Mouse (Mus musculus) forelimb bud, embryonic 11.5 days (tissue): ENCODE data around the gene Pcyox1.
"Not testable (repeated sequence)": the region's sequence is repeated elsewhere in the genome, so short reads cannot be mapped to it uniquely, and the experiment has no call there.

Experiments
- DNase-seq: peaks from one replicate; pipeline ENCODE4 v3.0.0-alpha.2; 2012; ENCODE audit warnings: low read depth, low spot score

Pcyox1 gene

DNA sequence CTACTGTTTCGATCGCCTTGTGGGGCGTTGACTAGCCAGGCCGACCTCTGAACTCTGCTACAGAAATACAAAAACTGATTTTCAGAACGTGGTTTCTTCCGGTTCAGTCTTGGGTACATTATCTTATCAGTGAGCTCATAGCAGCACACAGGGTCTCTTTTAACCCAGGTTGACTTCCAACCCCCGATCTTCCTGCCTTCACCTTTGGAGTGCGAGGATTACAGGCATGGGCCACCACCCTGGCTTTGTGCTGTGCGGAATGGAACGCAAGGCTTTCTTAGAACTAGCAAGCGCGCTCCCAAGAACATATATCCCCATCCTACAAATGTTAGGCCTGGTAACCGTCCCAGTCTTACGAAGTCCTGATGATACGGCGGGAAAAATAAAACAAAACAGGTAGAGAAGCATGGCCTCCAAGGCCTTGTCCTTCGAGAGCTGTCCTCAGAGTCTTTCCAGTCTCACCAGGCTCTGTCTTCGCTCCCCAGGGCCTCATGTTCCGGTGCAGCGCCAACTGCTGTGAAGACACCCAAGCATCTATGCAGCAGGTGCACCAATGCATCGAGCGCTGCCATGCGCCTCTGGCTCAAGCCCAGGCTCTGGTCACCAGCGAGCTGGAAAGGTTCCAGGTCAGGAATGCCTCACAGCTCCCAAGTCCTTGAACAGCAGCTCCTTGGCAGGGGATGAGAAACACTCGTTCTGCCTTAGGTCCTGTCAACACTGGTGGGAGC lies 30.7 kb downstream of the Pcyox1 start:
- DNase-seq: no peak

DNA sequence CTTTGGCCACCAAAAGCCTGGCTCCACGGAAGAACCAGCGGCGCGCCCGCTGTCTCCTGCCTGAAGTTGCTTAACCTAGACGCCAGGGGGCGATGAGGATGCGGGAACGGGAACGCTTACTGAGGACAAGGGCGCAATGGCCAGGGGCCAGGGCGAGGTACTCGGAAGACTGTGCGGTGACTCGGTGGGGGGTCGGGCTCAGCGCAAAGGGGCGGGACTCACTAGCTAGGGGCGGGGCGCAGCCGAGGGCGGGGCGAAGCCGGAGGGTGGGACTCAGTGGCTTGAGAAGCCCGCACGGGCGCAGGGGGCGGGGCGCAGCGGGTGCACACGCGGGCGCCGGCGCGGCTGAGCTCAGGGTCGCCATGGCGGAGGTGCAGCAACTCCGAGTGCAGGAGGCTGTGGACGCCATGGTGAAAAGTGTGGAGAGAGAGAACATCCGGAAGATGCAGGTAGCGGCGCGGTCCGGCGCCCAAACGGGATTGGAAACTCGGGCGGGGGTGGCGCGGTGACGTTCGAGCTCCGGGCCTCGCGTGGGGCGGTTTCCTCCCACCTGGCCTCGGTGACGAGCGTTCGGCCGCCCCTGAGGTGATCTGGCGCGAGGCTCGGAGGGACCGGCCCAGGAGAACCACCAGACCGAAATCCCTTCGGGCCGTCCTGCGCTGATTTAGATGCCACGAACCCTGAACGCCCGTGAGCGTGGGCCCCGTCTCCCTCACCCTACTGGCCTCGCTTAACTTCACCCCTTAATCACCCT lies 31.4 kb downstream of the Pcyox1 start, which contains the start of gene Fam136a:
Gene Fam136a (plus strand): TSS at position 276 of the 754 bp plus-strand sequence.
- DNase-seq: peak; percentile 98

DNA sequence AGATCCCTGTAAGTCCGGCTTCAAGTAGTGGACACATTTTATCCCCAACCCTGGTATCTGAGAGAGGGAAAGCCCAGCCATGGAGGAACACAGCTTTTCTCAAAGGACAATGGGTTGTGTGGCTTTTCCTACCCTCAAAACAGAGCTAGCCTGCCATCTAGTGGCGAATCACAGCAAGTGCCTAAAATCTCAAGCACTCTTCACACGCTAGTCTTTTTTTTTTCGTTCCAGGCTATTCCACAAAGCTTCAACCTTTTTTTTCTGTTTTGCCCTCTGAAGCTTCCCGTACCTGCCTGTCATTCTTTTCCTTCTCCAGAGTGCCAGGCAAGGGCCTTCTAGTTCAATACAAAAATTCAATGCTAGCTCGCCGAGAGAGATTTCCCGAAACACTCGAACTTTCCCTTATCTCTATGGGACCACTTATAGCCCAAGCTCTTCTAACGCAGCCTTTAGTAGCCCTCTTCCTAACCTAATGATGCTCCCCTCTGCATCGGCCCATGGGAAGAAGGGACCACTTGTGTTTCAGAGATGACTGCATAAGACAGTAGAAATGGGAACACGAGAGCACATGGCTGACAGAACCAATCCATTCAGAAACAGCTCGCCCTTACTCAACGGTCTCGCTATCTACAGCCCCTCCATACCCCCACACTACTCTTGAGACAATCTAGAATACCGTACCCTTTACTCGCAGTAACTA lies 32.4 kb downstream of the Pcyox1 start:
- DNase-seq: peak; percentile 88

DNA sequence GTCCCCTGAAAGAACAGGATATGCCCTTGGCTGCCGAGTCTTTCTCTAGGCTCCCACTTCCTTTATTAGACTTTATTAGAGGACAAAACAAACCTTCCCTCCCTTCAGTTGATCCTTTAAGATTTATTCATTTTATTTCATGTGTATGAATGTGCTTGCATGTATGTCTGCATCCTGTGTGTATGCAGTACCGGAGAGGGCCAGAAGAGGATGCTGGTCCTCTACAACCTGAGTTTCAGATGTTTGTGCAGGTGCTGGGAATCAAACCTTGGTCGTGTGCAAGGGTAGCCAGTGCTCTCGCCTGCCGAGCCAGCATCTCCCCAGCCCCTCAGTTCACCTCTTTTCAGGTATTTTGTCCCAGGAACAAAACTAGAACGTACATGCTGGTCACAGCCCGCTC lies 35.6 kb downstream of the Pcyox1 start:
- no peak for DNase-seq

DNA sequence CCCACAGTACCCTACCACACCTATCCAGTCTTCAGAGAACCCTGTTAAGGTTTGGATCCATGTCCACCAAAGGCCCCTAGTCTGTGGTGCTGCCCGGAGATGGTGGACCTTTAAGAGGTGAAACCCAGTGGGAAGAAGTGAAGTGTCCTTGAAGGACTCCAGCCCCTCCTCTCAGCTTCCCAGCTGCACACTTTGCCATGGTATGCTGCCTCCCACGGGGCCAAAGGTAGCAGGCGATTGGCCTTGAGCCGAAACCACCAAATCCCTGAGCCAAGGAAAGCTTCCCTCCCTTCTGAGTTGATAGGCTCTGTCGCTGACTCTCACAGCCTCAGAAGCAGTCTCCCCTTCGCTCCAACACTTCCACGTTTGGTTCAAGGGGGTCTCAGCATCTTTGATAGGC lies 36.3 kb downstream of the Pcyox1 start:
- DNase-seq: no peak

DNA sequence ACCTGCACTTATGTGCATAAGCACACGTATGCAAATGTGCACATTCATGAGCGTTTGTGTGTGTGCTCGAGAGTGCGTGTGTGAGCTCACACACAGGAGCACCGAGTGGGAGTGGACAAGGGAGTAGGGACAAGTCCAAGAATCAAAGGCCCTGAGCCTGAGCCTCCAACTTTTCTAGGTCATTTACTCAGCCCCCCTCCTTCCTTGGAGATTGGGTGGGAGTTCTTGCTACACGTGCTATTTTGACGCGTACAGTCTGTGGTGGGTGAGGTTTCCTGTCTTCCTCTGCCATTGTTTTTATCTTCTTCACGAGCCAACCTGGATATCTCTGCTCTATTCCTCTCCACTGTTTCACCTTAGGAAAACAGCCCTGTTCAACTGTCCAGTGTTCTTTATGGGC lies 40.0 kb downstream of the Pcyox1 start:
- DNase-seq: no peak

DNA sequence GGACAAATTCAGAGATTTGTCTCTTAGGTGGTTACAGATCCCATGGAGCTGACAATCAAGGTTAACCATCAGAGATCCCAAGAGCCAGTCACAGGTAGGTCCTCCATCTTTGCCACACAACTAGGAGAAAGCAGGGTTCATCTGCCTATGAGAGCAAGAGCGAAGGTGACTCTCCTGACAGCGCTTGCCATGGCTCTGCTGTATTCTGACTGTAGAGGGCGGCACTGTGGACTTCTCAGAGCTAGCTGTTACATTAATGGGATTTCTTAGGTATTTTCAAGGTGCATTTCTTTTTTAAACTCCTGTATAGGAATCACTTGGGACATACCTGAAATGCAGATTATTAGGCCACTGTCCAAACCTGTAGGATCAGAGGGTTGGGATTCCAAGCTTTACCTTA lies 42.0 kb downstream of the Pcyox1 start:
- DNase-seq: no peak

DNA sequence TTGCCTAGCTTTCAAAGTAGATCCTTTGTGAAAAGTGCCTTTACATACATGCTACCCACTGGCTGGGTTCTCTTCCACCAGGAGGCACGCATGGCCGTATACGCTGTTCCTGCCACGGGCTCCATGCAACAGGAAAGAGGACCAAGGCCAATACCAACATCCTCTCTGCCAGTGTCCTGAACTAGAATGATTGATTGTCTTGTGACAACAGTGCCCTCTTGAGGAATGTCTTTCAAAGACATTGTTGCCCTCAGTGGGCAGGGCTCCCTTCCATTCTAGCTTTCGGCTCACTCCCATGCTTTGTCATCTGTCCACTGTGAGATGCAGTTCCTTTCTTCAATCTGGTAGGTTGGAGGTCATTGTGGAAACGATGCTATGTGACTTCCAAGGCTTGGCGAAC lies 47.7 kb downstream of the Pcyox1 start:
- no peak for DNase-seq

DNA sequence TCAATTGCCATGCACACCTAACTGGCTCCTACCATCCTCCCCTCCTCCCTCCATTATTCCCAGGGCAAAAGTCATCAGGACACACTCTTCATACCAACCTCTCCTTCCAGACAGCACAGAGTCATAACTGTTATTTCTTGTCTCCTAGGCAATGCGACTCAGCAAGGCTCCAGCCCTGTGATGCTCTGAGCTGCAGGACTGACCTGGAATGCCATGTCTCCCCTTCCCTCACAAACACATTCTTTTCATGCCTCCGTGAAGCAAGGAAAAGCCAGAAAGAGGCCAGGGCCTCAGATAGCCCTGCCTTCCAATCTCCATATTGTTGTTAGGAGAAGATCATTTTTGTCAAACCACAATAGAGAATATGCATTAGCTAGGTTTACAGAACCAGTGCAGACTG lies 50.9 kb downstream of the Pcyox1 start:
- peak; percentile 8 for DNase-seq

DNA sequence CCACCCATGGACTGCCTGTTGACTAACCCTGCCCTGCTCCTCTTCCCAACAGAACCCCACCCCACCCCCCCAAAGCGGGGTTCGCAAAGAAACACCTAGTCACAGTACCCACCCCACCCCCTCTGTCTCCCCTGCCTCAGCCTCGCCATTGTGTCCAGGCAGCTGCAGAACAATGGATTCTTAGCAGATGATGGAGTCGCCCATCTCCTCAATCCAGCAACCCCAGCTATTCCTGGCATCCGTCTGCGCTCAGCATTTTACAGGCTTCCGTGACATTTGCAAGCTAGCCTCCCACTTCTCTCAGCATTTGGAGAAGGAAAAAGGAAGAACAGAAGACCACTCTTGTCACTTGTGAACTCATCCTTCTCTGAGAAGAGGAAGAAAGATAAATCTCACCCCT lies 53.3 kb downstream of the Pcyox1 start:
- DNase-seq: no peak

DNA sequence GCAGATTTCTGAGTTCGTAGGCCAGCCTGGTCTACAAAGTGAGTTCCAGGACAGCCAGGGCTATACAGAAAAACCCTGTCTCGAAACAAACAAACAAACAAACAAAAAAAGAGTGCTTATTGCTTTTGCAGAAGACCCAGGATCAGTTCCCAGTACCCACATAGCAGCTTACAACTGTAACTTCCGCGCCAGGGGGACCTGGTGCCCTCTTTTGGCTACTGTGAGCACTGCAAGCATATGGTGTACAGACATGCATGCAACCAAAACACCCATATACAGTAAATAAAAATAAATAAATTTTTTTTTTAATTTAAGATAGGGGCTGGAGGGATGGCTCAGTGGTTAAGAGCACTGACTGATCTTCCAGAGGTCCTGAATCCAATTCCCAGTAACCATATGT lies 60.6 kb downstream of the Pcyox1 start:
- DNase-seq: not testable (repeated sequence)
